Mouse (Mus musculus): ENCODE measurements around the gene Smarcb1. TPM values are rescaled to one million over a fixed set of nuclear protein-coding genes. Genes with fewer than 3 reads are reported as not detected.

The Smarcb1 gene
- polyA plus RNA-seq, 1 experiment from 2014 or later: 295 TPM

GRCm38 (mm10) chr10:75852539-75853125, 68.8 kb downstream of the Smarcb1 start:
- Histone ChIP-seq H3K4me2 (ENCODE audit: low read depth, low read length, severe bottlenecking) (no peak overlapping the region), H3K4me3 (ENCODE audit: low read depth, low read length) (no peak overlapping the region), H3K9ac (ENCODE audit: low read length) (no peak overlapping the region), H3K9me3 (ENCODE audit: control insufficient read depth, low read length) (no peaks in the 10 kb centered on the region), H3K4me1 (replicated peaks; ENCODE audit: control insufficient read depth, insufficient read depth, low read length) (no peaks in the 10 kb centered on the region; the same call in 1 of the 2 replicates), H3K27ac (ENCODE audit: low read depth, low read length) (no peak overlapping the region), H3K36me3 (ENCODE audit: control insufficient read depth, insufficient read depth, low read length) (no peaks in the 10 kb centered on the region; the same call in 1 of the 2 replicates), H3K27me3 (ENCODE audit: control insufficient read depth, insufficient read depth, low read length) (no peaks in the 10 kb centered on the region)
- WGBS: 97% methylated on average over 12 of the region's 12 CpGs
- DNase-seq (ENCODE audit: low spot score) (no peak), ATAC-seq (replicated peaks; ENCODE audit: low FRiP score) (no peak)

- no peak for ATAC-seq (replicated peaks; ENCODE audit: low FRiP score)
- Histone ChIP-seq H3K4me3 (ENCODE audit: low read depth, low read length) (no peak overlapping the region), H3K4me2 (ENCODE audit: low read depth, low read length, severe bottlenecking) (no peak overlapping the region), H3K27ac (ENCODE audit: low read depth, low read length) (no peak overlapping the region), H3K9ac (ENCODE audit: low read length) (no peak overlapping the region), H3K9me3 (ENCODE audit: control insufficient read depth, low read length) (no peaks in the 10 kb centered on the region), H3K36me3 (ENCODE audit: control insufficient read depth, insufficient read depth, low read length) (no peaks in the 10 kb centered on the region), H3K27me3 (ENCODE audit: control insufficient read depth, insufficient read depth, low read length) (no peaks in the 10 kb centered on the region), H3K4me1 (replicated peaks; ENCODE audit: control insufficient read depth, insufficient read depth, low read length) (no peaks in the 10 kb centered on the region; the same call in 1 of the 2 replicates)
- no peak for DNase-seq (ENCODE audit: low spot score)
- 41% methylated on average over 3 of the region's 3 CpGs for WGBS
Measured at GRCm38 (mm10) chr10:75851681-75852080, 69.7 kb downstream of the Smarcb1 start.

- H3K9ac ChIP-seq (ENCODE audit: low read length): no peak overlapping the region
- H3K27me3 ChIP-seq (ENCODE audit: control insufficient read depth, insufficient read depth, low read length): no peaks in the 10 kb centered on the region
- H3K4me3 ChIP-seq (ENCODE audit: low read depth, low read length): no peak overlapping the region
- ATAC-seq (replicated peaks; ENCODE audit: low FRiP score) (no peak), DNase-seq (ENCODE audit: low spot score) (no peak)
- H3K36me3 ChIP-seq (ENCODE audit: control insufficient read depth, insufficient read depth, low read length): no peaks in the 10 kb centered on the region
- no peaks in the 10 kb centered on the region for H3K9me3 ChIP-seq (ENCODE audit: control insufficient read depth, low read length)
- WGBS: 9% methylated on average over 6 of the region's 6 CpGs
- no peaks in the 10 kb centered on the region; the same call in 1 of the 2 replicates for H3K4me1 ChIP-seq (replicated peaks; ENCODE audit: control insufficient read depth, insufficient read depth, low read length)
- H3K27ac ChIP-seq (ENCODE audit: low read depth, low read length): no peak overlapping the region
- no peak overlapping the region for H3K4me2 ChIP-seq (ENCODE audit: low read depth, low read length, severe bottlenecking)
Measured at GRCm38 (mm10) chr10:75851076-75851475, 70.3 kb downstream of the Smarcb1 start.

GRCm38 (mm10) chr10:75848382-75848781, 73.0 kb downstream of the Smarcb1 start:
- Histone ChIP-seq H3K36me3 (ENCODE audit: control insufficient read depth, insufficient read depth, low read length) (no peaks in the 10 kb centered on the region), H3K9me3 (ENCODE audit: control insufficient read depth, low read length) (no peaks in the 10 kb centered on the region), H3K27me3 (ENCODE audit: control insufficient read depth, insufficient read depth, low read length) (no peaks in the 10 kb centered on the region), H3K4me2 (ENCODE audit: low read depth, low read length, severe bottlenecking) (no peak overlapping the region), H3K4me1 (replicated peaks; ENCODE audit: control insufficient read depth, insufficient read depth, low read length) (no peaks in the 10 kb centered on the region; the same call in 1 of the 2 replicates), H3K9ac (ENCODE audit: low read length) (no peak overlapping the region), H3K4me3 (ENCODE audit: low read depth, low read length) (no peak overlapping the region), H3K27ac (ENCODE audit: low read depth, low read length) (no peak overlapping the region)
- DNase-seq (ENCODE audit: low spot score): no peak
- no peak for ATAC-seq (replicated peaks; ENCODE audit: low FRiP score)
- 27% methylated on average over 3 of the region's 3 CpGs for WGBS

Other genes with a start within 250 kb of the Smarcb1 start
- gene Cabin1, start 157.3 kb downstream of the Smarcb1 start, polyA plus RNA-seq (2014; fragmentation: Nextera tagmentation; extraction: Ambion mirVana): 41.8 and 49.1 TPM in 2 replicates
- 81.2 and 84.3 TPM in 2 replicates for gene Ddt, start 148.2 kb downstream of the Smarcb1 start, polyA plus RNA-seq (2014; fragmentation: Nextera tagmentation; extraction: Ambion mirVana)
- gene Gm20441, start 140.7 kb downstream of the Smarcb1 start, polyA plus RNA-seq (2014; fragmentation: Nextera tagmentation; extraction: Ambion mirVana): not detected in 2 replicates
- gene Gstt3, start 140.2 kb downstream of the Smarcb1 start, polyA plus RNA-seq (2014; fragmentation: Nextera tagmentation; extraction: Ambion mirVana): 1.2 and 1.6 TPM in 2 replicates
- gene Gstt1, start 123.0 kb downstream of the Smarcb1 start, polyA plus RNA-seq (2014; fragmentation: Nextera tagmentation; extraction: Ambion mirVana): 4.6 and 5.2 TPM in 2 replicates
- gene Gstt4, start 99.1 kb downstream of the Smarcb1 start, polyA plus RNA-seq (2014; fragmentation: Nextera tagmentation; extraction: Ambion mirVana): not detected in 2 replicates
- gene Gstt2, start 84.2 kb downstream of the Smarcb1 start, polyA plus RNA-seq (2014; fragmentation: Nextera tagmentation; extraction: Ambion mirVana): 6.9 and 8.8 TPM in 2 replicates
- gene Mif, start 61.4 kb downstream of the Smarcb1 start, polyA plus RNA-seq (2014; fragmentation: Nextera tagmentation; extraction: Ambion mirVana): 2,277 and 2,481 TPM in 2 replicates
- gene Derl3, start 28.2 kb downstream of the Smarcb1 start, polyA plus RNA-seq (2014; fragmentation: Nextera tagmentation; extraction: Ambion mirVana): 2.3 and 3.4 TPM in 2 replicates
- gene Chchd10, start 11.5 kb upstream of the Smarcb1 start, polyA plus RNA-seq (2014; fragmentation: Nextera tagmentation; extraction: Ambion mirVana): 6.6 and 7.4 TPM in 2 replicates
- gene Mmp11, start 14.9 kb upstream of the Smarcb1 start, polyA plus RNA-seq (2014; fragmentation: Nextera tagmentation; extraction: Ambion mirVana): 25.1 and 30.0 TPM in 2 replicates
- 0.39 and 0.52 TPM in 2 replicates for gene Gm867, start 19.1 kb upstream of the Smarcb1 start, polyA plus RNA-seq (2014; fragmentation: Nextera tagmentation; extraction: Ambion mirVana)
- 0.76 and 0.79 TPM in 2 replicates for gene Vpreb3, start 21.4 kb upstream of the Smarcb1 start, polyA plus RNA-seq (2014; fragmentation: Nextera tagmentation; extraction: Ambion mirVana)
- not detected in 2 replicates for gene Gm5134, start 32.9 kb upstream of the Smarcb1 start, polyA plus RNA-seq (2014; fragmentation: Nextera tagmentation; extraction: Ambion mirVana)
- 33.9 and 34.3 TPM in 2 replicates for gene Zfp280b, start 111.0 kb upstream of the Smarcb1 start, polyA plus RNA-seq (2014; fragmentation: Nextera tagmentation; extraction: Ambion mirVana)
- gene Slc5a4b, start 189.3 kb upstream of the Smarcb1 start, polyA plus RNA-seq (2014; fragmentation: Nextera tagmentation; extraction: Ambion mirVana): not detected in 2 replicates
- gene Slc5a4a, start 225.8 kb upstream of the Smarcb1 start, polyA plus RNA-seq (2014; fragmentation: Nextera tagmentation; extraction: Ambion mirVana): not detected in 2 replicates